Mouse (Mus musculus): ENCODE results near the gene Rcc1l. TPM values are rescaled to one million over a fixed set of nuclear protein-coding genes. Genes with fewer than 3 reads are reported as not detected.

Gene Rcc1l
- polyA plus RNA-seq, 1 experiment, result 8.2 TPM

DNA sequence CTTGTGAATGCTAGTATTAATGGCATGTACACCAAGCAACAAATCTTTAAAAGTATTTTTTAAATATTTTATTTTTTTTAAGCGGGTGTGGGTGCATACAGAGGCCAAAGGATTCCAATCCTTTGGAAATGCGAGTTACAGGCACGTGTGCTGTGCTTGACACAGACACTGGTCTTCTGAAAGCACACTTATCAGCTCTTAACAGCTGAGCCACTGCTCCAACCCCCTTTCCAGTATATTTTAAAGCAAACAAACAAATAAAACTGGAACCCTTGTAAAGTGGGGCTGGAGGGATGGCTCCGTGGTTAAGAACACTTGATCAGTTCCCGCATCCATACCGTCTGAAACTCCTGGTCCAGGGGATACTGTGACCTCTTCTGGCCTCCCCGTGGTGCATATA lies 6.6 kb upstream of the Rcc1l start:
- Histone ChIP-seq H3K27ac (replicated peaks; ENCODE audit: low read depth, low read length) (peak overlapping the region; percentile 46), H3K4me3 (ENCODE audit: insufficient read depth, low read depth, low read length) (peak overlapping the region; percentile 83), H3K4me1 (ENCODE audit: control insufficient read depth, insufficient read depth, insufficient read length, low read length) (peaks cover 14% of the 10 kb centered on the region)

DNA sequence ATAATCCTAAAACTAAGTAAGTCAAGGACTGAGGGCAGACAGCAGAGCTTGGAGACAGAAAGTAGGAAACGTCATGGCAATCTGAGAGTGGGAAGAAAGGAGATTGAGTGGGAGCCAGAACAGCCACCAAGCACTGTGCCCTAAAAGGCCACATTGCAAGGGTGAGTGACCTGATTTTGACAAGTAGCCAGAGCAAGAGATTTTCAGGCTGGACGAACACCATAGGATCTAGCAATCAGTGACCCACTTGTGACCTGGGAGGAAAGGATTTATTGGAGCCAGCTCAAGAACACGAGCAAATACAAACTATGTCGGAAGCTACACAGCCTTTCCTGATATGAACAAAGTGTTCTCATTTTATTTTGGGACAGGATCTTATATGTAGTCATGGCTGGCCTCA lies 6.2 kb upstream of the Rcc1l start:
- Histone ChIP-seq H3K4me3 (ENCODE audit: insufficient read depth, low read depth, low read length) (no peak overlapping the region), H3K27ac (replicated peaks; ENCODE audit: low read depth, low read length) (peak overlapping the region; percentile 73), H3K4me1 (ENCODE audit: control insufficient read depth, insufficient read depth, insufficient read length, low read length) (peaks cover 14% of the 10 kb centered on the region)

DNA sequence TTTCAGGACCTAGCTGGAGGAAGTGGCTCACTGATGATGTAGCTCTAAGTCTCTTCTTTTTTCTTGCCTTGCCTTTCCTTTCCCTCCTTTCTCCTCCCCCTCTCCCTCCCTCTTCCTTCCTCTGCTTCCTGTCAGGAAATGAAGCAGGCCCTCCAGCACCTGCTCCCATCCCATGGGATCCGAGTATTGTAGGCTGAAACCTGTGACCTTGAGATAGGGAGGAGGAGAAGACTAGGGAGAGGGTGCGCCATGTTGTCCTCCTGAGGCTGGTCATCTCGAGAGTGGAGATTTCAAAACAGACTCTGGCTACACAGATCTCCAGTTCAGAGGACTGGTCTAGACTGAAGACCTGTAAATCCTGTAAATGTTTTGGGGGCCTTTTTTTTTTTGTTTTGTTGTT lies 5.6 kb upstream of the Rcc1l start:
- Histone ChIP-seq H3K27ac (replicated peaks; ENCODE audit: low read depth, low read length) (peak overlapping the region; percentile 73), H3K4me1 (ENCODE audit: control insufficient read depth, insufficient read depth, insufficient read length, low read length) (peaks cover 14% of the 10 kb centered on the region), H3K4me3 (ENCODE audit: insufficient read depth, low read depth, low read length) (no peak overlapping the region)

DNA sequence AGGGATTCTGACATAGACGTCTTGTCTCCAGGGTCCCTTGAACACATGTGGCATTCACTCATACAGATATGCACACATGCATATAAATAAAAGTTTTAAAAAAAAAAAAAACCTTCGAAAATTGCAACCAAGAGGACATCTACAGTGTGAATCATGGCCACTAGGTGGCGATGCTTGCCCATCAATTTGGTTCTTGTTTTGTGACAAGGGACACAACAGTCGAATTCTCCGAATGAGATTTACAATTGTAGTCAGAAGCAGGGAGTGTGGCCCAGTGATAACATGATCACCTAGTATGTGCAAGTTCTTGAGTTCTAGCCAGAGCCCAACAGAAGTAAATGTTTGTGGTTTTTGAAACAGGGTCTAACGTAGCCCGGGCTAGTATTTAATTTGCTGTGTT lies 3.3 kb upstream of the Rcc1l start:
- Histone ChIP-seq H3K4me1 (ENCODE audit: control insufficient read depth, insufficient read depth, insufficient read length, low read length) (peaks cover 14% of the 10 kb centered on the region), H3K4me3 (ENCODE audit: insufficient read depth, low read depth, low read length) (no peak overlapping the region), H3K27ac (replicated peaks; ENCODE audit: low read depth, low read length) (no peak overlapping the region)

DNA sequence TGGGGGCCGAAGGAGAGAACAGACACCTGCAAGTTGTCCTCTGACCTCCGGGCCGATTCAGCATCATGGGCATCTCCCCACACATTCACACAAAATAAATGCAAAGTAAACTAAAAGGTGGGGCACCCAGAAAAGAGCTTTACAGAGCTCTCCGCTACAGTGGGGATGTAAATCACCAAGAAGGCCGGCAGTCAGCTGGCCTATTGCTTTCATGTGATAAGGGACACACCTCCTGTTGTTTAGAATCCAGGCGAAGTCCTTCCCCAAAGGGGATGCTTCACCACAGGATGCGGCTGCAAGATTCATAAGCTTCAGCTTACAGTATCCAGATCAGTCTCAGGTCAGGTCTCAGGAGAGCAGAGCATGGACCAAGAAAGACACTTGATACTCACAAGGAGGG lies 2.0 kb upstream of the Rcc1l start:
- Histone ChIP-seq H3K4me3 (ENCODE audit: insufficient read depth, low read depth, low read length) (no peak overlapping the region), H3K27ac (replicated peaks; ENCODE audit: low read depth, low read length) (no peak overlapping the region), H3K4me1 (ENCODE audit: control insufficient read depth, insufficient read depth, insufficient read length, low read length) (peaks cover 13% of the 10 kb centered on the region)

DNA sequence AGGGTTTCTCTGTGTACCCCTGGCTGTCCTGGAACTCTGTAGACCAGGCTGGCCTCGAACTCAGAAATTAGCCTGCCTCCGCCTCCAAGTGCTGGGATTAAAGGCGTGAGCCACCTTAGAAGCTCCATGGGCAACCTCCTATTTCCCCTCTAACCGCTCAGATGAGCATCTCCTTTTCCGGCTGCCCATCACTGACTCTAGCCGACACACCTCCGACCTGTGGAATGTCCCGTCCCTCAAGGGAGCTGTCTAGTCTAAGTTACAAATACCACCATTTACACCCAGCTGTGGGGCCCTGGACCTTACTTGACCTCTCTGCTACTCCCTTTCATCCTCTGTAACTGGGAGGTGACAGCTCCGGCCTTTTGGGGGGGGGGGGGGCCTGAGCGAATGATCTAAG lies 878 bp downstream of the Rcc1l start:
- H3K4me1 ChIP-seq (ENCODE audit: control insufficient read depth, insufficient read depth, insufficient read length, low read length), result no peaks in the 10 kb centered on the region
- peak overlapping the region; percentile 84 for H3K4me3 ChIP-seq (ENCODE audit: insufficient read depth, low read depth, low read length)
- H3K27ac ChIP-seq (replicated peaks; ENCODE audit: low read depth, low read length), result peak overlapping the region; percentile 68

DNA sequence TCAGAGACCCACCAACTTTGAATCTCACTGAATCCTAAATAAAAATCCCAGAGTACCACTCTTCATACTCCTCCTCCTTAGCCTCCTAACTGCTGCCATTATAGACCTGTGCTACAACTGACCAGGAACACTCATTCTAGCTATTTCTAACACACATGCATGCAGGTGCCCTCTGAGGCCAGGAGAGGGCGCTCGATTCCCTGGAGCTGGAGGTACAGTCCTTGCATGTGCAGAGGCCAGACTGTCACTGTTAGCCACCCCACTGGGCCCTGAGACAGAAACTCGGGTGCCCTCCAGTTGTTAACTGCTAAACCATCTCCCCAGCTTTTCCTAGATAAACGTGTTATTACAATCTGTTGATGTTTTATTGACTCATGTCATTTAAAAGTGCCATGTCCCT lies 3.4 kb downstream of the Rcc1l start:
- Histone ChIP-seq H3K27ac (replicated peaks; ENCODE audit: low read depth, low read length) (no peak overlapping the region), H3K4me1 (ENCODE audit: control insufficient read depth, insufficient read depth, insufficient read length, low read length) (no peaks in the 10 kb centered on the region), H3K4me3 (ENCODE audit: insufficient read depth, low read depth, low read length) (no peak overlapping the region)

DNA sequence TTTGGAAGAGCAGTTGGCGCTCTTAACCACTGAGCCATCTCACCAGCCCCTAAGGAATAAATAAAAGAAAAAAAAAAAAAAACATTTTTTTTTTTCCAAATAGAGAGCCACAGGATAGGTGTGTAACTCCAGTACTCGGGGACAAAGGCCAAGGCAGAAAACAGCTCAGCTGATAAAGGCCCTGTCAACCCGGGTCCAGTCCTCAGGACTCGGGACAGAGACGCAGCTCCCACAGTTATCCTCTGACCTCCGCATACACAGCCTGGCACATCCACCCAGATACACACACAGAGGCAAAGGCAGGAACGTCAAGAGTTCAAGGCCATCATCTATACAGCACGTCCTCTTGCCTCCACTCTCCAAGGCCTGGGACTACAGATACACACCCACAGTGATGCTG lies 6.4 kb downstream of the Rcc1l start:
- no peaks in the 10 kb centered on the region for H3K4me1 ChIP-seq (ENCODE audit: control insufficient read depth, insufficient read depth, insufficient read length, low read length)
- no peak overlapping the region for H3K27ac ChIP-seq (replicated peaks; ENCODE audit: low read depth, low read length)
- H3K4me3 ChIP-seq (ENCODE audit: insufficient read depth, low read depth, low read length), result no peak overlapping the region

DNA sequence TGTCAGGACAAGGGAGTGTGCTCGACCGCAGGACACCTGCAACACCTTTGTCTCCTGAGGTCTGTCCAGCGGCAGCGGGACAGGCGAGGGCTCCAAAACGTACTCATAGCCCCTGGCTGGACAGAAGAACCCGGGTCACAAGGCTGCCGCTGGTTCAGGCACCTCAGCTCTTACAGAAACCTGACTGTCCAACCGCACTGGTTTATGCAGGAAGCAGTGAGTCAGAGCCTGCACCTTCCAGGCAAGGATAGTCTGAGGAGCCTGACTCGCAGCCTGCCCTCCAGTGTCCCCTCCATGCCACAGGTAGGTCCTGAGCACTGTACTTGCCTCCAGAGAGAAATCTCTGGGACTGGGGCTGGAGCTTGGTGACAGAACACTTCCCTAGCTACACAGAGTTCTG lies 7.3 kb downstream of the Rcc1l start:
- Histone ChIP-seq H3K27ac (replicated peaks; ENCODE audit: low read depth, low read length) (no peak overlapping the region), H3K4me1 (ENCODE audit: control insufficient read depth, insufficient read depth, insufficient read length, low read length) (no peaks in the 10 kb centered on the region), H3K4me3 (ENCODE audit: insufficient read depth, low read depth, low read length) (no peak overlapping the region)

DNA sequence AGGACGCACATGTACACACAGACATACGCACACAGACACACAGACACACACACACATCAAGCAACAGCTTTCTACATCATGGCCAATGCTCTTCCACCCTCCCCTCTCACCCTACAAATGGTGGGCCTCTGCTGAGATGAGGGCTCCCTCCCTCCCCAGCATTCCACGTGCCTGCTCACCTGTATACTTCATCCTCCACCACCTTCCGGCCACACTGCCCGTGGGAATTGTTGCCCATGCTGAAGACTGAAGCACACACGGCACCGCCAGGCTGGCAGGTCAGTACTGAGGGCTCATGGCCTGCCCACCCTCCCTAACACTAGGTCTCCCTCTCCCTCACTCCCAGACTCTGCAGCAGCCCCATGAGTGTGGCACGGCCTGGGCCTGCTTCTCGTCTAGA lies 8.5 kb downstream of the Rcc1l start:
- H3K4me1 ChIP-seq (ENCODE audit: control insufficient read depth, insufficient read depth, insufficient read length, low read length), result no peaks in the 10 kb centered on the region
- no peak overlapping the region for H3K27ac ChIP-seq (replicated peaks; ENCODE audit: low read depth, low read length)
- no peak overlapping the region for H3K4me3 ChIP-seq (ENCODE audit: insufficient read depth, low read depth, low read length)

DNA sequence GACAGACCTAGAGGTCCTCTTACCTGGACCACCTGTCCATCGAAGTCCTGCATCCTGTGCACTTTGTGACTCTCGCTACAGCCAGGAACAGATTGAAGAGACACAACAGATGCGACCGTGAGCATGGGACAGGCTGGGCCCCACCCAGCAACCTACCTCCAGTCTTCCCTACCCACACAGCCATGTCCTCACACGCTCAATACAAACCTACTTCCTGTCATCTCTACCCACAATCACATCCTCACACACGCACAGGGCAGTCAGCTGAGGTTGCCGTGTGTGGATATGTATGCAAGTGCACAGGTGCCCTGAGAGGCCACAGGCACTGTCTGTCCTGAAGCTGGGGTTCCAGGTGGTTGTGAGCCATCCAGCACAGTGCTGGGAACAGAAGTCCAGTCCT lies 9.9 kb downstream of the Rcc1l start:
- no peak overlapping the region for H3K27ac ChIP-seq (replicated peaks; ENCODE audit: low read depth, low read length)
- H3K4me3 ChIP-seq (ENCODE audit: insufficient read depth, low read depth, low read length), result no peak overlapping the region

DNA sequence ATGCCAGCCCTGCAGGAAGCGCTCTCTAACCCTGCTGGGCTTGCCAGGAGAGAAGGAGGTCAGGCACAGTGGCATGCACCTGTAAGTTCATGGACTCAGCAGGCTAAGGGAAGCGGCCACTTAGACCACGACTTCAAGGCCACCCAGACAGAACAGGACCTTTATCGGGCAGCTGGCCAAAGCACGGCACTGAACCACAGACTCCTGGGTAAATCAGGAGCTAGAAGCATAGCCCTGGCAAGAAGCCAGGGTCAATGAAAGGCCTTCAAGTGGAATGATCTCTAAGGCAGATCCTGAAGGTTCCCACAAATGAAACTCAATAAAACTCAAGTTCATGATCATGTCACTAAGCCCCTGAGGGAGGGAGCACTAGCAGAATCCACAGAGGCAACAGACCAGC lies 11.9 kb downstream of the Rcc1l start:
- H3K4me3 ChIP-seq (ENCODE audit: insufficient read depth, low read depth, low read length), result no peak overlapping the region
- no peaks in the 10 kb centered on the region for H3K4me1 ChIP-seq (ENCODE audit: control insufficient read depth, insufficient read depth, insufficient read length, low read length)
- H3K27ac ChIP-seq (replicated peaks; ENCODE audit: low read depth, low read length), result no peak overlapping the region

More for the DNA sequence above, 9.9 kb downstream of the Rcc1l start:
- no peaks in the 10 kb centered on the region for H3K4me1 ChIP-seq (ENCODE audit: control insufficient read depth, insufficient read depth, insufficient read length, low read length)

DNA sequence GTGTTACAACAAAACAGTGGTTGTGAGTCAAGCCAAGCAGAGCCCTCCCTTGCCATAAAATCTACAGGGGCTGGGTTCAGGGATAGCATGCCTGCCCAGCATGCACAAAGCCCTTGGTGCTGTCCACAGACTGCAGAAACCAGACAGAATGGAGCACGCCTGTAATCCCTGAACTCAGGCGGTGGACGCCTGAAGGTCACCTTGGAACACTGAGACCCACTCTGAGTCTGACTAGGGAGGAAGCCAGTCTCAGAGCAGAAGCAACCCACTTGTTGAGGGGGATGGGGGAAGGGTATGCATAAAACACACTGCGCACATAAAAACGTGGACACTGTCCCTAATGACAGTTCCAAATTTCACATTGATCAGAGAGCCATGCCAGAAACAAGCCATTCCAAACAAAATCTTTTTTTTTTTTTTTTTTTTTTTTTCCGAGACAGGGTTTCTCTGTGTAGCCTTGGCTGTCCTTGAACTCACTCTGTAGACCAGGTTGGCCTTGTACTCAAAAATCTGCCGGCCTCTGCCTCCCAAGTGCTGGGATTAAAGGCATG lies 20.6 kb downstream of the Rcc1l start:
- Histone ChIP-seq H3K4me1 (ENCODE audit: control insufficient read depth, insufficient read depth, insufficient read length, low read length) (no peaks in the 10 kb centered on the region; the same call in 1 of the 2 replicates), H3K27ac (replicated peaks; ENCODE audit: low read depth, low read length) (no peak overlapping the region), H3K4me3 (ENCODE audit: insufficient read depth, low read depth, low read length) (no peak overlapping the region)

DNA sequence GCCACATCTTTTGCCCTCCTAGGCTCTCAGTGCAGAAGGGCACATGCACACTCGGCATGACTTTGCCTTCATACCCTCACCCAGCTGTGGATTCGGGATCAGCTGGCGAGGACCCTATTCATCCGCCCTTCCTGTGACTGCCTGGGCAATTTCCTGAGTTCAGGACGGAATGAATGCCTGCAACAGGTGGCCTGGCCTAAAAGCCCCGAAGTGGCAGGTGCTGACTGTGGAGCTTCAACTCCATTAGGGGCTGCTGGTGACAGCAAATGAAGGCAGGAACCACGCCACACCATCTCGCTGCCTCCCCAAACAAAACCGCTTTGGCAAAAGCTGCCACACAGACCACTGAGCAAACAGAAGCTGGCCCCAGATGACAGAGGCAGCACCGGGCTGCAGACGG lies 24.7 kb downstream of the Rcc1l start:
- Histone ChIP-seq H3K4me1 (ENCODE audit: control insufficient read depth, insufficient read depth, insufficient read length, low read length) (no peaks in the 10 kb centered on the region; the same call in 1 of the 2 replicates), H3K4me3 (ENCODE audit: insufficient read depth, low read depth, low read length) (no peak overlapping the region), H3K27ac (replicated peaks; ENCODE audit: low read depth, low read length) (no peak overlapping the region)

DNA sequence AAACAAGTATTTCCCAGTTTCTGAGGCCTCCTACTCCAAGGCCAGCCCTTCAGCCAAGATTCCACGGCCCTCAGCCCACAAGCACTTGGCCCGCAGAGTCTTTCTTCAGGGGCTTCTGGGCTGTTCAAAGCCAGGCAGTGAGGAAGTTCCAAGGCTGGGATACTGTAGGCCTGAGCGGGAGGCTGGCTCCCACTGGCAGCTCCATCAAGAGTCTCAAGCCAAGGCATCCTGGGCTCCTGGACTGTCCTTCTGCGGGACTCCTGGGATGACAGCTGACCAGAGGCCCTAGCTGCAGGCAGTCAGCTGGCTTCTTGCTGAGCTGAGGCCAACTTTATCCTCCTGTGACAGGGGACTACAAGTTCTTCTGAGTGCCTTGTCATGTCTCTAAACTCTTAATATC lies 28.4 kb downstream of the Rcc1l start:
- H3K27ac ChIP-seq (replicated peaks; ENCODE audit: low read depth, low read length), result no peak overlapping the region
- H3K4me1 ChIP-seq (ENCODE audit: control insufficient read depth, insufficient read depth, insufficient read length, low read length), result no peaks in the 10 kb centered on the region
- H3K4me3 ChIP-seq (ENCODE audit: insufficient read depth, low read depth, low read length), result no peak overlapping the region

DNA sequence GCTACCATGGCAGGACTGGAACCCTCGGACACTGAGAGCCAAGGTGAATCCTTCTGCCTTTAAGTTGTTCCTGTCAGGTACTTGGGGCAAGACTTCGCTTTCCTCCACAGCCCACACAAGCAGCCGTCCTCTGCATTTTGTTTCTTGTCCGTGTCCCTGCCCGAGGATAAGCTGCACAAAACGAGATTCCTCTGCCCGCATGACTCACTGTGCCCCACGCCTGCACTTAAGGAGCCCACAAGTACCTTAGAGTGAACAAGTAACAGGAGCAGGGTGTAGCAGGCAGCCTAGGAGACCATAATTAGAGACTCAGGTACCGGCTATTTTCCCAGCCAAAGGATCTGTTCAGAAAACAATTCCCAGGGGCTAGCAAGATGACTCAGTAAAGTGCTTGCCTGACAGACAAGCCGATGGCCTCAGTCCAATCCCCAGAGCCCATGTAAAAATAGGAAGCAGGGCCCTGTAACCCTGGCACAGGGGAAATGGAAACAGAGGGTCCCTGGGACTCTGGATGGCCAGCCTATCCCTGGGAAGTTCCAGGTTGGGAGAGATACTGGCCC lies 29.3 kb downstream of the Rcc1l start:
- Histone ChIP-seq H3K4me3 (ENCODE audit: insufficient read depth, low read depth, low read length) (no peak overlapping the region), H3K27ac (replicated peaks; ENCODE audit: low read depth, low read length) (no peak overlapping the region), H3K4me1 (ENCODE audit: control insufficient read depth, insufficient read depth, insufficient read length, low read length) (no peaks in the 10 kb centered on the region)

Measured in brown adipose tissue, adult 24 weeks (tissue).